Mouse (Mus musculus) limb, embryonic 10.5 days (tissue): Measurements from ENCODE around the gene Dnmt3a. TPM values are rescaled to one million over a fixed set of nuclear protein-coding genes. Genes with fewer than 3 reads are reported as not detected.

ENCODE experiments used
- DNase-seq: peaks from one replicate; pipeline ENCODE4 v3.0.0-alpha.2; 2017; ENCODE audit warnings: low spot score
- H3K27ac ChIP-seq: fragments of 300-500 bp; sonication (generic); 2 replicates; pipeline ENCODE4 v1.5.1; 2016; ENCODE audit warnings: mild to moderate bottlenecking
- H3K27me3 ChIP-seq: fragments of 300-500 bp; sonication (generic); 2 replicates; pipeline ENCODE4 v1.6.1; 2016; ENCODE audit warnings: low read depth, mild to moderate bottlenecking; ENCODE audit not compliant: poor library complexity, severe bottlenecking
- H3K36me3 ChIP-seq: fragments of 300-500 bp; sonication (generic); 2 replicates; pipeline ENCODE4 v1.6.1; 2016; ENCODE audit warnings: mild to moderate bottlenecking, moderate library complexity
- H3K4me1 ChIP-seq: fragments of 300-500 bp; sonication (generic); 2 replicates; pipeline ENCODE4 v1.6.1; 2016
- H3K4me3 ChIP-seq: fragments of 300-500 bp; sonication (generic); 2 replicates; pipeline ENCODE4 v1.5.1; 2016; ENCODE audit warnings: mild to moderate bottlenecking, moderate library complexity
- H3K9me3 ChIP-seq: fragments of 300-500 bp; sonication (generic); replicated peaks from 2 replicates; pipeline ENCODE4 v1.6.1; 2016; ENCODE audit warnings: mild to moderate bottlenecking
- WGBS: fragments of 180-500 bp; shearing (Covaris S2); methylation state at CpG from one replicate; pipeline ENCODE4 v1.1.7; 2016; 5-methylcytosine and 5-hydroxymethylcytosine counted together
- polyA plus RNA-seq: library from polyadenylated mRNA; unstranded; fragments of >200 nt; fragmentation: Nextera tagmentation; extraction: Ambion mirVana; gene quantifications from 2 replicates; pipeline ENCODE4 v1.2.1, GENCODE M21; 2016

Dnmt3a gene
- polyA plus RNA-seq, 1 experiment from 2014 or later: 298 TPM

GRCm38 (mm10) chr12:3812251-3812650, 6.4 kb downstream of the Dnmt3a start:
- H3K36me3 ChIP-seq: no peaks in the 10 kb centered on the region; the same call in 1 of the 2 replicates
- H3K27me3 ChIP-seq: peaks cover 28% of the 10 kb centered on the region
- WGBS: 56% methylated on average over 6 of the region's 6 CpGs
- H3K27ac ChIP-seq: no peak overlapping the region
- DNase-seq: no peak
- H3K4me3 ChIP-seq: no peak overlapping the region
- H3K4me1 ChIP-seq: peaks cover 58% of the 10 kb centered on the region
- H3K9me3 ChIP-seq: no peaks in the 10 kb centered on the region

GRCm38 (mm10) chr12:3813138-3813537, 7.3 kb downstream of the Dnmt3a start:
- no peak overlapping the region for H3K27ac ChIP-seq
- H3K9me3 ChIP-seq: no peaks in the 10 kb centered on the region
- peaks cover 27% of the 10 kb centered on the region for H3K27me3 ChIP-seq
- DNase-seq: no peak
- H3K36me3 ChIP-seq: no peaks in the 10 kb centered on the region; the same call in 1 of the 2 replicates
- peaks cover 52% of the 10 kb centered on the region for H3K4me1 ChIP-seq
- H3K4me3 ChIP-seq: no peak overlapping the region
- WGBS: 88% methylated on average over 8 of the region's 8 CpGs

GRCm38 (mm10) chr12:3815386-3815785, 9.6 kb downstream of the Dnmt3a start:
- no peak overlapping the region for H3K27ac ChIP-seq
- peaks cover 5% of the 10 kb centered on the region for H3K27me3 ChIP-seq
- H3K4me3 ChIP-seq: no peak overlapping the region
- H3K36me3 ChIP-seq: no peaks in the 10 kb centered on the region; the same call in 1 of the 2 replicates
- WGBS: 47% methylated on average over 6 of the region's 6 CpGs
- peaks cover 39% of the 10 kb centered on the region for H3K4me1 ChIP-seq
- H3K9me3 ChIP-seq: no peaks in the 10 kb centered on the region
- DNase-seq: no peak

- H3K4me1 ChIP-seq: peaks cover 32% of the 10 kb centered on the region
- 53% methylated on average over 7 of the region's 7 CpGs for WGBS
- H3K9me3 ChIP-seq: no peaks in the 10 kb centered on the region
- no peaks in the 10 kb centered on the region; the same call in 1 of the 2 replicates for H3K36me3 ChIP-seq
- no peak for DNase-seq
- no peak overlapping the region for H3K27ac ChIP-seq
- no peaks in the 10 kb centered on the region for H3K27me3 ChIP-seq
- no peak overlapping the region for H3K4me3 ChIP-seq
These were observed 11.2 kb downstream of the Dnmt3a start for GRCm38 (mm10) chr12:3817033-3817432.

GRCm38 (mm10) chr12:3817566-3817965, 11.8 kb downstream of the Dnmt3a start:
- Histone ChIP-seq H3K27ac (no peak overlapping the region), H3K4me3 (no peak overlapping the region), H3K36me3 (no peaks in the 10 kb centered on the region; the same call in 1 of the 2 replicates), H3K27me3 (no peaks in the 10 kb centered on the region), H3K4me1 (peaks cover 27% of the 10 kb centered on the region), H3K9me3 (no peaks in the 10 kb centered on the region)
- no peak for DNase-seq
- 90% methylated on average over 5 of the region's 5 CpGs for WGBS

- H3K27ac ChIP-seq: no peak overlapping the region
- H3K4me1 ChIP-seq: peaks cover 24% of the 10 kb centered on the region
- no peak overlapping the region for H3K4me3 ChIP-seq
- H3K36me3 ChIP-seq: no peaks in the 10 kb centered on the region
- no peak for DNase-seq
- 88% methylated on average over 4 of the region's 4 CpGs for WGBS
- no peaks in the 10 kb centered on the region for H3K9me3 ChIP-seq
- no peaks in the 10 kb centered on the region for H3K27me3 ChIP-seq
These were observed 14.1 kb downstream of the Dnmt3a start for GRCm38 (mm10) chr12:3819899-3820298.

GRCm38 (mm10) chr12:3823408-3823807, 17.6 kb downstream of the Dnmt3a start:
- 71% methylated on average over 5 of the region's 5 CpGs for WGBS
- no peaks in the 10 kb centered on the region for H3K27me3 ChIP-seq
- H3K4me3 ChIP-seq: no peak overlapping the region
- no peaks in the 10 kb centered on the region for H3K36me3 ChIP-seq
- no peak for DNase-seq
- peaks cover 29% of the 10 kb centered on the region for H3K4me1 ChIP-seq
- no peaks in the 10 kb centered on the region for H3K9me3 ChIP-seq
- H3K27ac ChIP-seq: no peak overlapping the region

GRCm38 (mm10) chr12:3824906-3825713, 19.3 kb downstream of the Dnmt3a start:
- Histone ChIP-seq H3K4me3 (no peak overlapping the region), H3K27ac (no peak overlapping the region), H3K27me3 (no peaks in the 10 kb centered on the region), H3K36me3 (no peaks in the 10 kb centered on the region), H3K4me1 (peaks cover 23% of the 10 kb centered on the region), H3K9me3 (no peaks in the 10 kb centered on the region)
- 80% methylated on average over 5 of the region's 5 CpGs for WGBS
- DNase-seq: no peak

- peaks cover 17% of the 10 kb centered on the region for H3K4me1 ChIP-seq
- 29% methylated on average over 12 of the region's 12 CpGs for WGBS
- H3K9me3 ChIP-seq: no peaks in the 10 kb centered on the region
- DNase-seq: no peak
- H3K27ac ChIP-seq: no peak overlapping the region
- H3K27me3 ChIP-seq: no peaks in the 10 kb centered on the region
- no peaks in the 10 kb centered on the region for H3K36me3 ChIP-seq
- no peak overlapping the region for H3K4me3 ChIP-seq
These were observed 19.9 kb downstream of the Dnmt3a start for GRCm38 (mm10) chr12:3825714-3826080.

- no peaks in the 10 kb centered on the region for H3K9me3 ChIP-seq
- H3K4me3 ChIP-seq: no peak overlapping the region
- 87% methylated on average over 5 of the region's 5 CpGs for WGBS
- H3K27me3 ChIP-seq: no peaks in the 10 kb centered on the region
- H3K36me3 ChIP-seq: no peaks in the 10 kb centered on the region
- peaks cover 18% of the 10 kb centered on the region for H3K4me1 ChIP-seq
- no peak for DNase-seq
- no peak overlapping the region for H3K27ac ChIP-seq
These were observed 22.0 kb downstream of the Dnmt3a start for GRCm38 (mm10) chr12:3827771-3828170.

- no peak for DNase-seq
- Histone ChIP-seq H3K27ac (peak overlapping the region; percentile 86), H3K9me3 (no peaks in the 10 kb centered on the region), H3K27me3 (peaks cover 10% of the 10 kb centered on the region), H3K4me1 (peaks cover 45% of the 10 kb centered on the region), H3K36me3 (peaks cover 28% of the 10 kb centered on the region), H3K4me3 (peak overlapping the region; percentile 38)
- WGBS: 59% methylated on average over 7 of the region's 7 CpGs
These were observed 27.4 kb downstream of the Dnmt3a start for GRCm38 (mm10) chr12:3833059-3833760.

- Histone ChIP-seq H3K4me1 (peaks cover 45% of the 10 kb centered on the region), H3K36me3 (peaks cover 34% of the 10 kb centered on the region), H3K27ac (peak overlapping the region; percentile 86), H3K9me3 (no peaks in the 10 kb centered on the region), H3K4me3 (peak overlapping the region; percentile 38), H3K27me3 (peaks cover 12% of the 10 kb centered on the region)
- 9% methylated on average over 8 of the region's 8 CpGs for WGBS
- peak; percentile 65 for DNase-seq
These were observed 28.1 kb downstream of the Dnmt3a start for GRCm38 (mm10) chr12:3833851-3834273.
